Mouse (Mus musculus): ENCODE results near the gene Itprip.

Itprip gene

GRCm38 (mm10) chr19:47885886-47886285, 33.2 kb downstream of the Itprip start:
- DNase-seq (ENCODE audit: extremely low read depth, low read depth) = no peak

DNA sequence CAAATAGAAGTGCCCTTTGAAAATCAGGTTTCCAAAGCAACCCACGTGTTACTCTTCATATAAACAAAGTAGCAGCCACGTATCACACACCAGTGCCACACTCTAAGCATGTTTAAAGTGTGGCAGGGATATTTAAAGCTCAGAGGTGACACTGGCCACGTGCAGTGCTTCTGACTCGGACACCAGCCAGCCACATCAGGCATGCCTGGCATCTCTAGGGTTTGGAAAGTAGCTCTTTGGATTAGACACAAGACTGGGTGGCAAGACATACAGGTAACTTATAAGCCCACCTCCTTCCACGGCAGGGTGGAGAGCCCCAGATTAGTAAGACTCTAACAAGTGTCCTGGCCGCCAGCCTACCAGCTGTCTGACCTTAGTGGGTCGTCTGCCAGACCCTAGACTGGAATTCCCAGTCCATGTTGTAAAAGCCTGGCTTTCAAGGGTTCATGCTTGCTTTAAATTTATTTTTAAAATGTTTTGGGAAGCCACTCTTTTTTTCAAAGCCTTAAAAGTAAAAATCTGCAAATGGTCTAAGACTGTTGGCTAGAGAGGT, 33.8 kb downstream of the Itprip start:
- no peak for DNase-seq (ENCODE audit: extremely low read depth, low read depth)

DNA sequence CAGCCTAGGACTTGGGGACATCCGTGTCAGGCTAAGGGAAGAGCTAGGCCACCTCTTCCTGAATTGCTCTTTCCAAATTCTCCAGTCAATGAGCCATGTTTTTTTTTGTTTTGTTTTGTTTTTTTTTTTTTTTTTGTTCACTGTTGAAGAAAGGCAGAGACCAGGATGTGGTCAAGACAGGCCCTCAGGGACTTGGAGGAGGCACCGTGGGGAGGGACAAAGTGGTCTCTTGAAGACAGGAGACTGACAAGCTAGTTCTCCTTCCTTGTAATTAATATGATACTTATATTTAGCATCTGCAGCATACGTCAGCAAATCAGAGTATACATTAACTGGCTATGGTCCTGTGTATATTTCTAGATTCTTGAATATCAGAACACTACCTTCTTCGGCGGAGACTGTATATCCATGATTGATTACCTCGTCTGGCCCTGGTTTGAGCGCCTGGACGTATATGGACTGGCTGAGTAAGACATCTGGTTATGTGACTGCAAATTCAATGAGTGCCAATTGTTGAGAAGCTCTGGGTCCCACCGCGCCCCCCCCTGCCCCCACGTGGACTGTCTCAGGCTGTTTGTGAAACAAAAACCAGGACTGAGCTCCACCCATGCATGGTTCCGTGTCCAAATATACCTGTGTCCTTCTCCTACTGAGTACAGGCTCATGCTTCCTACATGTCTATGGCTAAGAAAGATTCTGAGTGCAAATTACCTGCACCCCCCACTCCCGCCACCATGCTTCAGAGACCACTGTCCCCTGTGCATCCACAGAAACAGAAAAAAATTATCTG, 34.6 kb downstream of the Itprip start:
- no peak for DNase-seq (ENCODE audit: extremely low read depth, low read depth)

DNA sequence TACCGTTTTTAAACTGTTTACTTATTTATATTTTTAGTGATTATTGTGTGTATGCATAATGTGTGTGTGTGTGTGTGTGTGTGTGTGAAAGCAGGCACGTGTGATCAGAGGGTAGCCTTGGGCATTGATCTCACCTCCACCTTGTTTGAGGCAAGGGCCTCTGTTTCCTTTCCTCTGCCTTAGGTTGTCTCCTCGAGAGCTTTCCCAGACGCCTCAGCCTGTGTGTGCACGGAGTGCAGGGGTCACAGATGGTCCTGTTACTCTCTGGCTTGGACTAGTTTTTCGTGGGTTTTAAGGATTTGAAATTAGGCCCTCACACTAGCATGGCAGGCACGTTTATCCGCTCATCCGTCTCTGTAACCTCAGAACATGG, 36.2 kb downstream of the Itprip start:
- DNase-seq (ENCODE audit: extremely low read depth, low read depth) = no peak

DNA sequence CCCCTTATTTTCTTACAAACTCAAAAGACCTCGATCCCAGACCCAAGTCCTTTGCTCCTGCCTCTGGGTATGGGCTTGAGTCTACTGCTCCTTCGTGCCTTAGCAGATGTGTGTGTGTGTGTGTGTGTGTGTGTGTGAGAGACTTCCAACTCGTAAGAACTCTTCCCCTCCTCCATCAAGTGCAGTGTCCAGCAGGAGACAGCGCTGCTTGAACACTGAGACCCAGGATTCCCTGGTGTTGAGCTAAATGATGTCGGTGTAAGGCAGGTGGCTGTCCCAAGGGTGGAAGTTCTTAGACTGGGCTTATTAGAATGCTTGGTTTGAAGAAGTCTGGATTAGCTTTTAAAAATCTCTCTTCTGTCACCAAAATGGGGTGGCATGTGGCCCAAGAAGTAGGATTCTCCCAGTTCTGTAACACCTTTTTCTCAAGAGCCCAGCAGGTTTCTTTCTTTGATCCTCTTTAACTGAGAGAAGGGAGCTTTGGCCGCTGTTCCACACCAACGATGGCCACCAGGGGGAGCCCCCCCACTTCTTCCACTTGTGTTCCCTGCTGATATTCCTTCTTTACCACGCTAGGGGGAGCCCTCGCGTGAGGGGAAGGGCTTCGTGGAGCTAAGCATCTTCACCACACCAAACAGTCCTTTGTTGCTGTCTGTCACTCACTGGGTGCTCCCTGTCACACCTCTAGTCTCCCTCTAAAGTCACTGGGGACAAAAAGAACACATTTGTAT, 36.8 kb downstream of the Itprip start:
- DNase-seq (ENCODE audit: extremely low read depth, low read depth) = peak; percentile 57

- no peak for DNase-seq (ENCODE audit: extremely low read depth, low read depth)
These were observed 37.6 kb downstream of the Itprip start for GRCm38 (mm10) chr19:47881538-47881937.

DNA sequence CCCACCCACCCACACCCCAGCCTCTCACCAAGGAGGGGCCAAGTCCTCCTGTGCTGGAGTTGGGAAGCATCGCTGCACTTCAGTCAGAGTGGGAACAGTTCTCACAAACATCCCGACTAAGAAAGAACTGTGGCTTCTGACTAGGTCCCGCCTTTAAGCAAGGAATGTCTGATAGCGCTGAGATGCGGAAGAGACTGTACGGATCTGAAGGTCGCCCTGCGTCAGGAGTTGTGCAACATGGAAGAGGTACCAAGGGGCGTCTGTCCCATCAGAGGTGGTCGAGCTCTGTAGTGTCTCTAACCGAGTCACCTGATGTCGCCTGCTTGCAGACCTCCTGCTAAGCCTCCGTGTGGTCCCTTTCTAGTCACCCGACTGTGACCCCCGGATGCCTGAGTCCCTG, 42.8 kb downstream of the Itprip start:
- no peak for DNase-seq (ENCODE audit: extremely low read depth, low read depth)

DNA sequence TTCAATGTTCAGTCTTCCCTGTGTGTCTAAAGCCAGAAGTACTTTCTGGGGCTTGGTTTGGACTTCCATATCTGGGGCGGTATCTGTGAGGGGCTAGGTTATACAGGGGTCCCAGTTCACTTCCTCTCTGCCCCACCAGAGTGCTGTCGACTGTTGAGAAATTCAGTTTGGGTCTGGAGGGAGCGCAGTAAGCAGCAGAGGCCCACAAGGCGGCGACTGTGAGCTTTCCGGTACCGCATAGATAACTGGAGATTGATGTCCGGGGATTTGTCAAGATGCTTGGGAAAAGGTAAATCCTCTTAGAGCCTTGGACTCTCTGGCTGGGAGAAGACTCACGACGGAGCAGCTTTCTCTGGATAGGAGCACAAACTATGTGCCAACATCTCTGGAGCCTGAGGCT, 47.6 kb downstream of the Itprip start:
- DNase-seq (ENCODE audit: extremely low read depth, low read depth) = no peak

GRCm38 (mm10) chr19:47870102-47870666, 48.9 kb downstream of the Itprip start:
- DNase-seq (ENCODE audit: extremely low read depth, low read depth) = no peak

GRCm38 (mm10) chr19:47869516-47869915, 49.6 kb downstream of the Itprip start:
- DNase-seq (ENCODE audit: extremely low read depth, low read depth) = no peak

GRCm38 (mm10) chr19:47868951-47869350, 50.1 kb downstream of the Itprip start:
- no peak for DNase-seq (ENCODE audit: extremely low read depth, low read depth)

GRCm38 (mm10) chr19:47867628-47868175, 51.4 kb downstream of the Itprip start:
- DNase-seq (ENCODE audit: extremely low read depth, low read depth) = no peak

GRCm38 (mm10) chr19:47865353-47865947, 53.6 kb downstream of the Itprip start, which contains the start of gene Gsto2:
Gene Gsto2 (plus strand): TSS chr19:47865534.
- DNase-seq (ENCODE audit: extremely low read depth, low read depth) = peak; percentile 84

DNA sequence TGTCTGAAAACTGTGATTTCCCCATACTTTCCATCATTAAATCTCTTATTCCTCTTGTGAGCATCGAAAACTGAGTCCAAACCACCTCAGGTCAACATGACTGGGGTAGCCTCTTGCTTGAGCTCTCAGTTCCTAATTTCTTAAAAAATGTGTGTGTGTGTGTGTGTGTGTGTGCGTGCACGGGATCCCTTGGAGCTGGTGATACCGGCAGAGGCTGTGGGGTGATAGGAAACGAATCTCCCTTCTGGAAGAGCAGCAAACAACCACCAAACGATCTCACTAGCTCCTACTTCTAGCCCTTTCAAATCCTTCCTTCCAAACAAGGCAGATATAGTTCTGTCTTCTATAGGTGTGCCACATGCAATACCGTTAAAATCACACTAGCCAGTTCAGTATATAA, 54.4 kb downstream of the Itprip start:
- no peak for DNase-seq (ENCODE audit: extremely low read depth, low read depth)

DNA sequence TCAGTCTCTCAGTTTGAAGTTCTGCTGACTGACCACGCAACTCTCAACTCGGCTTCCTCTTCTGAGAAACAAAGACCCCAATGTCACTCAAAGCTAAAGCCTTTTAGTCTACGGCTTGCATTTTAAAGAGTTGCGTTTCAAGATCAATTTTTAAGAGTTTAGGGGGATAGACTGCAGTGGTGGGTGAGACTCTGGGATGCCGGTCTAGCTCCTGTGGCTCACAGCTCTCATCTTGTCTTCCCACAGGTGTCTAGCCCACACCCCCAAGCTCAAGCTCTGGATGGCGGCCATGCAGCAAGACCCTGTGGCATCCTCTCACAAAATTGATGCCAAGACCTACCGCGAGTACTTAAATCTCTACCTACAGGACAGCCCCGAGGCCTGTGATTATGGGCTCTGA, 55.0 kb downstream of the Itprip start:
- no peak for DNase-seq (ENCODE audit: extremely low read depth, low read depth)

DNA sequence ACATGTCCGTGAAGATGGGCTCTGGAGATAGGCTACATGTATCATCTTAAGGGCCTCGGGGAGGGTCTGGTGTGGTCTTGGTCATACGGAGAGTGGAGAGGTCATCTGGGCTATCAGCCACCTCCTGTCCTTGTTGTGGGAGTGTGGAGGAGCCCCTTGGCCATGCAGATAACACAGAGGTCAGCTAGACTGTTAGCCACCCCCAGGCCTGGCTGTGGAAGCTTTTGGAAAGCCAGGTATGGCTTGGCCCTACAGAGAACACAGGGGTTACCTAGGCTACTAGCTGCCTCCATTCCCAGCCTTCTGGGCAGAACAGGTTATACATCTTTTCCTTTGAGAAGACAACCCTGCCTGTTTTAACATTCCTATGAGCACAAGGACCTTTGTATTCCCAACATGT, 56.5 kb downstream of the Itprip start:
- DNase-seq (ENCODE audit: extremely low read depth, low read depth) = no peak

DNA sequence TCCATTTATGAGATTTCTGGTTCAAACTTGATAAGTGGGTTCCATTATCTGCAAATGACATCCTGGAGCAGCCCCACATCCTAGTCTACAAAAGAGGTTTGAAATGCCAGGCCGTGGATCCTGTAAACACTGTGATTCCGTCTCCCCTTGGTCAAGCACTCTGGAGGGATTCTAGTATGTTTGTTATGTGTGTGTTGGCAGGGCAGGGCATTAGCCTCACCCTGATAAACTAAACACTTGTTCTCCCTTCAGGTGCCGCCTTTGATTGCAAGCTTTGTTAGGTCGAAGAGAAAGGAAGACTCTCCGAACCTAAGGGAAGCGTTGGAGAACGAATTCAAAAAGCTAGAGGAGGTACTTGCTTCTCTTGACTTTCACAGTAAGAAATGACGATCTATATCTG, 59.9 kb downstream of the Itprip start:
- no peak for DNase-seq (ENCODE audit: extremely low read depth, low read depth)

DNA sequence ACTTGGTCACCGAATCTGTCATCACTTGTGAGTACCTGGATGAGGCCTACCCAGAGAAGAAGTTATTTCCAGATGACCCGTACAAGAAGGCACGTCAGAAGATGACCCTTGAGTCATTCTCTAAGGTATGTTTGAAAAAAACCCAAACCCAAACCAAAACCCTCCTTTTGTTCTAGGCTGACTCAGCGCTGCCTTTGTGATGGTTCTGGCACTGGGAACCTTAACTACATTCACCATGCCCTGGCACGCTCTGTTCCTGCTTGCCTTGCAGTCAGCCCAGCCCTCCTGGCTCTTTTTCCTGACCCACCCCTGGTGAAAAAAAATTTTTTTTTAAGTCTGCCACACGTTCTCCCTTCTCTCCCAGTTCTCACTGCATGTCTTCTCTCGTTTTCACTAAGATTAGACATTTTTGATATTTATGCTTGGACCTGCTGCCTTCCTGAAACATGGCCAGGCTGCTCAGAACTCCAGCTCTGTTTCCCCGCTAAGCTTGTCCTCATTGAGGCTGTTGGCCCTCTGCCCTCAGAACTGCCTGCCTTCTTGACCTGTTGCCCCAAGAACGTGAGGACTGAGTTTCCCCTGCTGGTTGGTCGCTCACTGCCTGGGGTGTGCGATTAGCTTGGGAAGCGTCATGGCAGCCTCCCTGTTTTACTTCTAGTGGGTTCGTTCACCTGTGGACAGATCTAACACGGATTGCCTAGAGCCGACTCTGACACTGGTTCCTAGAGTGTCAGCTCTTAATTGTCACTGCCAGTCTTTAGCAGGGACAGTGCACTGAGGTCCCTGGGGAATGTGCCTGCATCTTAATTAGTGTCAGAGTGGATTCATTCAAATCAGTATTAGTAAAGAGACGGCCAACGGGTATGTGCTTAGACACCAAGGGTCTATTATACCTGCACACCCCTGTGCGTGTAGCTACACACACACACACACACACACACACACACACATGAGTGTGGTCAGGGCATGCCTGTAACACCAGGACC, 60.8 kb downstream of the Itprip start:
- no peak for DNase-seq (ENCODE audit: extremely low read depth, low read depth)

DNA sequence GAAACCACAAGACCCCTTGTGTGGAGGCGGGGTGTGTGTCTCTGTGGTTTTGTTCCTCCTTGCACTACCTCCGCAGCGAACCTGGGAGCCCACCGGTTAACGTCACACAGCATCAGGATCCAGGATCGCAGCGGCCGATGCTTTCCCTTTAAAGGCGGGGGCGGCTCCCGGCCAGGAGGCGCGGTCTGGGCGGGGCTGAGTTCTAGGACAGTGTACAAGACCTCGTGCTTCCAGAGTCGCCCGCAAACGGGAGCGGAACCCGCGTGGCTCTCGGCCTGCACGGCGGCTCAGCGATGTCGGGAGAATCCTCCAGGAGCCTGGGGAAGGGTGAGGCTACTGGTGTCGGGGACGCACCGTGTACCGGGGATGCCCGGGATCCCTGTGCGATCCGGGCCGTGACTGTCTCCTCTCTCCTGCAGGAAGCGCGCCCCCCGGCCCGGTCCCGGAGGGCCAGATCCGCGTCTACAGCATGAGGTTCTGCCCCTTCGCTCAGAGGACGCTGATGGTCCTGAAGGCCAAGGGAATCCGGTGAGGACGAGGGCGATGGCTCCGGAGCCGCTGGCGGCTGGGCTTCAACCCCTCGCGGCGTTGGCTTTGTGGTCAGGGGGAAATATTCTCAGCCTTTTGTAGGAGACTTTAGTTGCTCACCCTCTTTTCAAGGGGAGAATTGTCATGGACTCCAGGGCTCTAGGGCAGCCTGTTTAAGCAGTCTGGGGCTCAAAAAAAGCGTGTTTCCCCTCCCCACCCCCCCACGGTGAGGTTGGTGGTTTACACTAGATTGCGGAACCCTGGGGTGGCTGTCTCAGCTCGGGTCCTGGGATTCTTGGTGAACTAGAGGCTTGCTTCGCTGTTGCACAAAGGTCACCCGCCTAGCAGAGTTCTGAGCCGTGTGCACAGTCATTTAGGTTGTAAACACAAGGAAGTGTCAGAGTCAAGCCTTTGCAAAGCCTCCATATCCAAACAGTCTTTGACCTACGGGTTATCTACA, 64.0 kb downstream of the Itprip start, which contains the start of gene Gsto1:
Gene Gsto1 (plus strand): TSS at position 175 of the 988 bp plus-strand sequence.
- peak; percentile 68 for DNase-seq (ENCODE audit: extremely low read depth, low read depth)
